Mouse (Mus musculus) effector memory CD4-positive, alpha-beta T cell, adult 5 months (primary cell): ENCODE results near the gene Izumo1r. TPM values are rescaled to one million over a fixed set of nuclear protein-coding genes. Genes with fewer than 3 reads are reported as not detected.

Experiments
- polyA plus RNA-seq: library from polyadenylated mRNA; unstranded; fragments of 100-300 nt; shearing (Covaris generic); gene quantifications from one replicate; pipeline ENCODE4 v1.2.1, GENCODE M21; 2017

Izumo1r gene
- 137 TPM for polyA plus RNA-seq

DNA sequence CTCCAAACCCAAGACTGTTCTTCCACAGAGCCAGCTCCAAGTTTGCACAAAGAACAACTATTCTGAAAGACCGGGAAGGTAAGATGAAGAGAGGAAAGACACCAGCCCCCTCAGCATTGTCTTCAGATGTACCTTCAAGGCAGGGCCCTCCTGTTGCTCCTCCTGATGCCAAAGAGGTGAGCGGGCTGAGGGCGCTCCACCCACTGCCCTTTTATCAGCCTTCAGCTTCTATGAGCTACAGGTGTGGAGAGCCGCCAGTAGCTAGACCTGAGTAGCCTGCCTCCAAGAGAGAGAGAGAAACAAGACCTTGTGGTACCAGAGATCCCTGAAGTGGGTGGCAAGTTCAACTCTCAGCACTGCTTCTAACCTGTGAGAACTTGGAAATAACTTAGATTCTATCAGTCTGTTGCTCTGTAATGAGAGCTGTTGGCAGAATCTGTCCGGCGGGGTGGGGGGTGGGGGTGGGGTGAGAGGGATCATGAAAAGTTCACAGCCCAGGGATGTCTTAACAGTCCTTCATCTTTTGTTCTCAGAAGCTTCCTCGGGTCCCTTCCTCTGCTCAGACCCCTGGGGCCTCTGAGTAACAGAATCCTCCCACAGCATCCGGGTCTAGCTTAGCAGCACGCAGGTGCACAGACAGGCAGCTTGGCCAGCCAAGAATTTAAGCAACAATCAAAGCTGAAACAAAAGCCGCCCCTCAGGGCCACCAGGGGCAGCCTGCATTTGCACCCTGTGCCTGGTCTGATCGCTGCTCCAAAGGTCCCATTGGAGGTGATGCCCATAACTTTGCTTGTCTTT lies at the start of gene Izumo1r:
Gene Izumo1r, minus strand, starts transcription at position 369 of the 798 bp plus-strand sequence.

DNA sequence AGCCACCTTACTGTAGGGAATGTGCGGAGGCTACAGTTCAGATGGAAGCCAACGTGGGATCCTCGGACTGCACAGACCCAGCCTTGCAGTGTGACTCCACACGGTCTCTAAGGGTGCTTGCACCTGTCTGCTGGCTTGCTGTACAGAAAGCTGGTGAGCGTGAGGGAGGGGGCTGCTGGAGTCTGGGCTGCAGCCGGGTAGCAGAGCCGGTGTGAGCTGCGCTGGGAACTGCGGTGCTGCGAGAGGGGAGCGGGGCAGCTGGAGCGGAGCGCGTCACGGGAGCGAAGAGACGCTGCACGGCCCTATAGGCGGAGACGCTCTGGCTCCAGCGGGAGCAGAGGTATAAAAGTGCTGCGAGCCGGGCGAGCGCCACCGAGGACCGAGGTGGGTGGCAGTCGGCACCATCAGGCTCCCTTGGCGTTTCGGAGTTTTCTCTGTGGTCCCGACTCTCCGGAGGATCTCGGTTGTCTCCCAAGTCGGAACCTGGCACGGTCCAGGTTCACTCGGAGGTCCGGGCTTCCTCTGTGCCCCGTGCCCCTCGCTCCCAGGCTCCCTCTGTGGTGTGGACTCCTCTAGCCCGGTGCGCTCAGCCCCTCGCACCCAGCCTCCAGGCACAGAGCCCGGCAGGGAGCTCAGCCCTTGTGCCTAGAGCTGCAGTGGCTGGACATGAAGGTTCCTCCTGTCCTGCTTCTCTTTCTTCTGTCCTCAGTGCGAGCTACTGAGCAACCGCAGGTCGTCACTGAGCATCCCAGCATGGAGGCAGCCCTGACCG lies 43.7 kb downstream of the Izumo1r start, which contains the start of gene Gpr83:
Gene Gpr83, plus strand, starts transcription at position 343 of the 772 bp plus-strand sequence.

Other genes with a start within 250 kb of the Izumo1r start
- not detected for gene Piwil4, start 163.2 kb downstream of the Izumo1r start, polyA plus RNA-seq
- gene Fut4, start 151.6 kb downstream of the Izumo1r start, polyA plus RNA-seq, result not detected
- not detected for gene 1700012B09Rik, start 132.9 kb downstream of the Izumo1r start, polyA plus RNA-seq
- gene Mre11a, start 119.3 kb downstream of the Izumo1r start, polyA plus RNA-seq, result 25.6 TPM
- 11.6 TPM for gene Ankrd49, start 119.1 kb downstream of the Izumo1r start, polyA plus RNA-seq
- 1.9 TPM for gene Gpr83, start 43.7 kb downstream of the Izumo1r start, polyA plus RNA-seq
- 126 TPM for gene Panx1, start 141.5 kb upstream of the Izumo1r start, polyA plus RNA-seq
- gene Hephl1, start 208.2 kb upstream of the Izumo1r start, polyA plus RNA-seq, result not detected